In genomic region chr19:22867456-22867855, GRCm38 (mm10) we compare ENCODE assay signal across 12 mouse cellular contexts.
"Had no signal": no experiment of that assay in that cellular context is flagged by ENCODE, and none has a peak within 500 bp of the region (broad histone marks: within the 10 kb centered on the region; RNA-seq: fewer than 3 reads in every experiment).

No protein-coding gene starts in this region.

- DNase-seq: lung, adult 18-20 months; lung, embryonic 14.5 days; lung, postnatal 10 days; lung, postnatal 4 days; midbrain, embryonic 14.5 days; retina, postnatal 1 day; right cerebral cortex, postnatal 25 days; right cerebral cortex, postnatal 4 days; spleen, adult 18-20 months; thymus, adult 2 months; thymus, postnatal 25 days; thymus, postnatal 4 days had no signal
